Mouse (Mus musculus) megakaryocyte, embryonic 14.5 days (primary cell): ENCODE results near the gene Fcrla. TPM values are rescaled to one million over a fixed set of nuclear protein-coding genes. Genes with fewer than 3 reads are reported as not detected.
"Not testable (repeated sequence)": the region's sequence is repeated elsewhere in the genome, so short reads cannot be mapped to it uniquely, and the experiment has no call there.

Experiments
- H3K27me3 ChIP-seq: replicated peaks from 2 replicates; pipeline ENCODE3; 2012; ENCODE audit warnings: inconsistent platforms
- H3K36me3 ChIP-seq: replicated peaks from 2 replicates; pipeline ENCODE3; 2012; ENCODE audit warnings: low read length, inconsistent platforms, mixed read lengths
- H3K4me1 ChIP-seq: 2 replicates; pipeline ENCODE4 v1.6.1; 2012; ENCODE audit warnings: inconsistent platforms
- H3K4me3 ChIP-seq: replicated peaks from 2 replicates; pipeline ENCODE3; 2012; ENCODE audit warnings: moderate library complexity, mild to moderate bottlenecking, inconsistent platforms
- H3K9me3 ChIP-seq: 2 replicates; pipeline ENCODE4 v1.6.1; 2012; ENCODE audit warnings: inconsistent platforms
- FLI1 ChIP-seq: IDR thresholded peaks from 2 replicates; pipeline ENCODE4 v1.6.1; 2012; ENCODE audit warnings: low read length, inconsistent platforms, mixed read lengths
- GATA1 ChIP-seq: IDR thresholded peaks from 3 replicates; pipeline ENCODE4 v1.6.1; 2012; ENCODE audit warnings: mixed read lengths, low read length, inconsistent platforms, borderline replicate concordance
- polyA plus RNA-seq: library from polyadenylated mRNA; stranded (reverse); fragments of >175 nt; gene quantifications from 2 replicates; pipeline ENCODE4 v1.2.3, GENCODE M21; 2012; ENCODE audit warnings: low replicate concordance; ENCODE audit not compliant: insufficient read depth

The Fcrla gene
- polyA plus RNA-seq = not detected in 2 replicates

GRCm38 (mm10) chr1:170927378-170927777, at the start of gene Fcrla:
TSS of gene Fcrla (minus strand) at chr1:170927583.
- H3K36me3 ChIP-seq = no peaks in the 10 kb centered on the region
- H3K9me3 ChIP-seq = no peaks in the 10 kb centered on the region
- H3K4me3 ChIP-seq = no peak within 1 kb of the TSS
- TF ChIP-seq GATA1 (no peak), FLI1 (no peak)
- peaks cover 5% of the 10 kb centered on the region for H3K27me3 ChIP-seq
- H3K4me1 ChIP-seq = peaks cover 15% of the 10 kb centered on the region

DNA sequence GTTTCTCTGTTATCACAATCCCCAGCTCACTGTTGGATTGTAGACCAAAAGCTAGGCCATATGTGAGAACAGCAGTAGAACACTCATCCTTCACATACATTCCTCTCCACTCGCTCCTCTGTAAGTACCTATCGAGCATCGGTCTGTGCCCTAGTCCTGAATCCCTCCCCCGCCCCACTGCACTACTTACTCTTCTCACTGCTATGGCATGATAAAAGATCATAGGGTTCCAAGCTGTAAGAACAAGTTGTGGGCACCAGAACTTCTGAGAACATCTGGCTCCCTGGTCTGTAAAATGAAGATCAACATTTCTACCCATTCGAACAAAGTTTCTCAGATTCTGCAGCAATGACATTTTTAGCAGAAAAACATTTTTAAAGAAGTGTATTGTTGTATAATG, 49.1 kb upstream of the Fcrla start, which contains the start of gene Fcgr2b:
Gene Fcgr2b (minus strand): TSS at position 101 of the 400 bp plus-strand sequence.
- TF ChIP-seq GATA1 (no peak), FLI1 (no peak)
- Histone ChIP-seq H3K36me3 (peaks cover 1% of the 10 kb centered on the region), H3K9me3 (no peaks in the 10 kb centered on the region), H3K4me1 (peaks cover 66% of the 10 kb centered on the region), H3K27me3 (peaks cover 4% of the 10 kb centered on the region), H3K4me3 (peak within 1 kb of the TSS; percentile 88)

DNA sequence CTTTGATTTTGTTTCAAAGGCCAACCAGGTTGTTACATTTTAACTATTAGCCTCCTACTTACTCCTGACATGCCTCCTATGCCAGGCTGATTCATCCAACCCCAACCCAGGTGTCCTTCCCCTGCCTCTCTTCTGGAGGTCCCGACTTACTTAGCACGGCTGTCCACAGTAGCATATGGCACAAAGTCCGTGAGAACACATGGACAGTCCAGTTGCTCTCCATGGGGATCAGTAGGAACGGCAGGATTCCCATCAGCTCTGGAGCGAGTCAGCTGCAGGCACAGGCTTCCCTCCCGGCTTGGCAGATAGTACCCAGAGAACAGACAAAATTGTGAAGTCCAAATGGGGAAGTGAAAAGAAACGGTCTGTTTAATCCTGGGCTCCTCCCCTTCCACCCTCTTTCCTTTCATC, 48.4 kb upstream of the Fcrla start:
- Histone ChIP-seq H3K4me3 (peak overlapping the region; percentile 88), H3K4me1 (peaks cover 70% of the 10 kb centered on the region), H3K9me3 (no peaks in the 10 kb centered on the region), H3K27me3 (no peaks in the 10 kb centered on the region), H3K36me3 (peaks cover 5% of the 10 kb centered on the region)
- no peak for TF ChIP-seq GATA1
- TF ChIP-seq FLI1 = no peak

- not testable (repeated sequence) for H3K9me3 ChIP-seq, H3K27me3 ChIP-seq, H3K36me3 ChIP-seq
- H3K4me3 ChIP-seq = peak overlapping the region; percentile 88
- peaks cover 70% of the 10 kb centered on the region for H3K4me1 ChIP-seq
These were observed 48.0 kb upstream of the Fcrla start for GRCm38 (mm10) chr1:170975350-170975749.

DNA sequence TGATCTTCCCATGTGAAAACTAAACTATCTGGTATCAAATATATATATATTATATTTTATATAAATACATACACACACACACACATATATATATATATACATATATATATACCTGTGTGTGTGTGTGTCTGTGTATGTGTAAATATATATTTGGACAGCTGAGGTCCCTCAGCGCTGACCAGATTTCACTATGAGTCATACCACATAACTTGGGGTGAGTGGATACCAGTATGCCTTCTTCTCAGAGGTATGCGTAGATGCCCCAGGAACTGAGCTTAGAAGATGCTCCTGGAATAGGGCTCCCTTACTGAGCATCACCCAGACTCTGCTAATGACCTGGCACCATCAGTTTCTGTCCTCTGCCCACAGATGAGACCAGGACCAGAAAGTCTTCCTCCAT, 47.4 kb upstream of the Fcrla start:
- TF ChIP-seq FLI1 = no peak
- TF ChIP-seq GATA1 = no peak
- Histone ChIP-seq H3K4me3 (peak overlapping the region; percentile 73), H3K4me1 (peaks cover 70% of the 10 kb centered on the region), H3K9me3 (no peaks in the 10 kb centered on the region), H3K36me3 (peaks cover 5% of the 10 kb centered on the region), H3K27me3 (no peaks in the 10 kb centered on the region)

DNA sequence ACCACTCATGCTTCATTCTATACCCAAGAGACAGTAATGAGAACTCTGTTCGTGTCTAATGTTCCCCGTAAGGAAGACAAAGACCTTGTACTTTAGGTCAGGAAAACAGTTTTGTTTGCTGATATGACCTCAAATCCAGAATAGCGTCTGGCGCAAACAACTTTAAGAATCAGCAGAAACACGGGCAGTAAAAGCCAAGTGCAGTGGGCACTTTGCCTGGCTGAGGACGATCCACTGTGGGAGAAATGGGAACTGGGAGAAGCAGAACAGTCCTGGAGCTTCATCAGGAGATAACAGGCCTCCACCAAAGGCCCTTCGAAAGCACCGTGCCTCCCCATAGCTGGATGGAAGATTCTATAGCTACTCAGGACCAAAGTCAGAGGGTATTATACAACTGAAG, 46.8 kb upstream of the Fcrla start:
- Histone ChIP-seq H3K9me3 (no peaks in the 10 kb centered on the region), H3K4me3 (peak overlapping the region; percentile 72), H3K4me1 (peaks cover 72% of the 10 kb centered on the region), H3K27me3 (no peaks in the 10 kb centered on the region), H3K36me3 (peaks cover 10% of the 10 kb centered on the region)
- no peak for TF ChIP-seq FLI1
- TF ChIP-seq GATA1 = no peak

- Histone ChIP-seq H3K9me3 (peaks cover 8% of the 10 kb centered on the region), H3K4me3 (peak overlapping the region; percentile 85), H3K36me3 (peaks cover 22% of the 10 kb centered on the region), H3K27me3 (no peaks in the 10 kb centered on the region), H3K4me1 (peaks cover 72% of the 10 kb centered on the region)
- TF ChIP-seq GATA1 (no peak), FLI1 (no peak)
These were observed 45.6 kb upstream of the Fcrla start for GRCm38 (mm10) chr1:170972936-170973335.

DNA sequence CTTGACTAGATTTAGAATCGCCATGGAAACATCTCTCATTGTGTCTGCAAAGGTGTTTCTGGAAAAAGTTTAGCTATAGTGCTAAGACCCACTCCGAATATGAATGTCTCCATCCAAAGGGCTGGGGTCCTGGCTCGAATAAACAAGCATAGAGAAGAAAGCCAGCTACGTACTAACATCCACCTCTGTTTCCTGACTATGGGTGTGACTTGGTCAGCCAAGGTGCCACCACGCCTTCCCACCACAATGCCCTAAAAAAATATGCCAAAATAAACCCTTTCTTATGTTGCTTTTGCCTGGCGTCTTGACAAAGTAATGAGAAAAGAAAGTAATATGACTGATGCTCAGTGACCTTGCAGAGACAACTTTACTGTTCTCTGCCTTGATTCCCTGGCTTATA, 45.1 kb upstream of the Fcrla start:
- Histone ChIP-seq H3K27me3 (no peaks in the 10 kb centered on the region), H3K4me1 (peaks cover 72% of the 10 kb centered on the region), H3K36me3 (peaks cover 26% of the 10 kb centered on the region), H3K4me3 (no peak overlapping the region), H3K9me3 (peaks cover 8% of the 10 kb centered on the region)
- no peak for TF ChIP-seq FLI1
- no peak for TF ChIP-seq GATA1

DNA sequence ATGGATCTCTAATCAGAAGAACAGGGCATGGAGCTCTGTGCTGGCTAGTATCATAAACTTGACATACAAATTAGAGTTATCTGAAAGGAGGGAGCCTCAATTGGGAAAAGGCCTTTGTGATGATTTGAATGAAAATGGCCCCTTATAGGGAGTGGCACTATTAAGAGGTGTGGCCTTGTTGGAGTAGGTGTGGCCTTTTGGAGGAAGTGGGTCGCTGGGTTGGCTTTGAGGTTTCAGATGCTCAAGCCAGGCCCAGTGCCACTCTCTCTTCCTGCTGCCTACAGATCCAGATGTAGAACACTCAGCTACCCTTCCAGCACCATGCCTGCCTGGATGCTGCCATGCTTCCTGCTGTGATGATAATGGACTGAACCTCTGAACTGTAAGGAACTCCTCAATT, 41.2 kb upstream of the Fcrla start:
- Histone ChIP-seq H3K27me3 (no peaks in the 10 kb centered on the region), H3K36me3 (peaks cover 55% of the 10 kb centered on the region), H3K4me3 (no peak overlapping the region), H3K9me3 (peaks cover 8% of the 10 kb centered on the region), H3K4me1 (peaks cover 41% of the 10 kb centered on the region)
- no peak for TF ChIP-seq FLI1
- TF ChIP-seq GATA1 = no peak

DNA sequence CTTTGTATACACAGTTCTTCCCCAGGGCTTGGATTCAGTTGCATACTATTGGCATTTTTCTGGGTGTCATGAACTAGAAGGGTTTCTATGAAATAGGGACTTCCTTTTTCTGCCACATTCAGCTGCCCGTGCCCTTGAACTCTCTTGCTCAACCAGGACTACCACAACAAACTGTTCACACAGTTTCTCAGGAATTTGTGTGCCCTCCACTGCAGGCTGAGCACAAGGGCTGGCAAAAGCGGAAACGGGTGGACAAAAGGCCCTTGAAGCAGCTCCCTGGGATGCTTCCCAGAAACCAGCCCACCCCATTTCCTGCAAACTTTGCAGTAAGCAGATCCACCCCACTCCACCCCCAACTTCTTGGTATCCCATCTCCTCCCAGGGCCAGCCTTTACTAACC, 40.2 kb upstream of the Fcrla start:
- H3K4me3 ChIP-seq = no peak overlapping the region
- H3K27me3 ChIP-seq = no peaks in the 10 kb centered on the region
- peaks cover 8% of the 10 kb centered on the region for H3K9me3 ChIP-seq
- TF ChIP-seq FLI1 (no peak), GATA1 (no peak)
- H3K4me1 ChIP-seq = peaks cover 41% of the 10 kb centered on the region
- peaks cover 59% of the 10 kb centered on the region for H3K36me3 ChIP-seq

DNA sequence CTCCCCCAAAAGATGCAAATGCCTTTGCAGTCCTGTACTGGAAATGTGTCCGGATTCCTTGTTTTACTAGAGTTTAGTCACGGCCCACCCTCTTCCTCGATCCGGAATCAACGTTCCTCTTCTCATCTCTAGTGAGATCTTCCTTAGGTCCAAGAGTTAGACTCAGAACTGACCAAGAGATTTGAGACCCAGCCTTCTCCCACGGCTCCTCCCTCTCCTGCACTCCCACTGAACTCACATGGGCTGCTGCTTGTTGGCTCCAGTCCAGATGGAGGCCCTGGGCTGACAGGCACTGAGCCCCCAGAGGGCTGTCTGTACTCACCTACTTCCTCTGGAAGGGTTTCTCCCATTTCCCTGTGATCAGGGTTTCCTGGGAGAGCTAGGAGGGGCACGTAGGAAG, 35.7 kb upstream of the Fcrla start:
- no peak for TF ChIP-seq GATA1
- TF ChIP-seq FLI1 = no peak
- Histone ChIP-seq H3K27me3 (peaks cover 6% of the 10 kb centered on the region), H3K36me3 (peaks cover 48% of the 10 kb centered on the region), H3K4me1 (peaks cover 43% of the 10 kb centered on the region), H3K4me3 (no peak overlapping the region), H3K9me3 (no peaks in the 10 kb centered on the region)
